Mouse (Mus musculus) adipose tissue, adult 10 weeks (tissue): Measurements from ENCODE around the gene Abcb7. TPM values are rescaled to one million over a fixed set of nuclear protein-coding genes. Genes with fewer than 3 reads are reported as not detected.

Experiments
- polyA plus RNA-seq: library from polyadenylated mRNA; stranded (reverse); fragments of 350-450 nt; fragmentation: Illumina TruSeq; extraction: RNeasy Lipid Tissue Mini Kit (QIAGEN cat#74804); gene quantifications from one replicate; pipeline ENCODE4 v1.2.3, GENCODE M21; 2014; ENCODE audit warnings: low read depth, low replicate concordance

Gene Abcb7
- 11.1 TPM for polyA plus RNA-seq

GRCm38 (mm10) chrX:104413183-104413983, at the start of gene Abcb7:
Gene Abcb7 (minus strand): TSS chrX:104413856.

Other genes with a start within 250 kb of the Abcb7 start
- gene Nexmif, start 212.7 kb downstream of the Abcb7 start, polyA plus RNA-seq: 4.2 TPM
- 4.0 TPM for gene Uprt, start 69.0 kb upstream of the Abcb7 start, polyA plus RNA-seq